ENCODE assay signal across 19 mouse cellular contexts in genomic region chr12:104108507-104108906, GRCm38 (mm10). TPM values are rescaled to one million over a fixed set of nuclear protein-coding genes. Genes with fewer than 3 reads are reported as not detected.
"Had no signal": no experiment of that assay in that cellular context is flagged by ENCODE, and none has a peak within 500 bp of the region (broad histone marks: within the 10 kb centered on the region; RNA-seq: fewer than 3 reads in every experiment).

No protein-coding gene starts in this region.

- H3K9me3 ChIP-seq: intestine, embryonic 15.5 days; limb, embryonic 13.5 days; liver, embryonic 15.5 days; lung, embryonic 15.5 days; megakaryocyte, embryonic 14.5 days; midbrain, embryonic 12.5 days; neural tube, embryonic 13.5 days; stomach, embryonic 15.5 days had no signal

- H3K27ac ChIP-seq: hindbrain, embryonic 14.5 days; intestine, embryonic 15.5 days; limb, embryonic 13.5 days; liver, embryonic 15.5 days; lung, embryonic 15.5 days; macrophage; midbrain, embryonic 12.5 days; neural tube, embryonic 13.5 days; stomach, embryonic 15.5 days had no signal

- H3K4me2 ChIP-seq: hindbrain, embryonic 14.5 days; intestine, embryonic 15.5 days; limb, embryonic 13.5 days; liver, embryonic 15.5 days; lung, embryonic 15.5 days; midbrain, embryonic 12.5 days; neural tube, embryonic 13.5 days; stomach, embryonic 15.5 days had no signal

- H3K27me3 ChIP-seq: intestine, embryonic 15.5 days; limb, embryonic 13.5 days; liver, embryonic 15.5 days; lung, embryonic 15.5 days; midbrain, embryonic 12.5 days; neural tube, embryonic 13.5 days; stomach, embryonic 15.5 days had no signal

- H3K36me3 ChIP-seq: intestine, embryonic 15.5 days; limb, embryonic 13.5 days; liver, embryonic 15.5 days; lung, embryonic 15.5 days; midbrain, embryonic 12.5 days; neural tube, embryonic 13.5 days; stomach, embryonic 15.5 days had no signal

- H3K4me1 ChIP-seq: intestine, embryonic 15.5 days; limb, embryonic 13.5 days; lung, embryonic 15.5 days; midbrain, embryonic 12.5 days; neural tube, embryonic 13.5 days; stomach, embryonic 15.5 days had no signal

- H3K4me3 ChIP-seq: intestine, embryonic 15.5 days; limb, embryonic 13.5 days; liver, embryonic 15.5 days; lung, embryonic 15.5 days; megakaryocyte, embryonic 14.5 days; midbrain, embryonic 12.5 days; neural tube, embryonic 13.5 days; stomach, embryonic 15.5 days had no signal

- ATAC-seq: intestine, embryonic 15.5 days; midbrain, embryonic 16.5 days had no signal

- H3K9ac ChIP-seq: hindbrain, embryonic 14.5 days; intestine, embryonic 15.5 days; limb, embryonic 13.5 days; liver, embryonic 15.5 days; lung, embryonic 15.5 days; midbrain, embryonic 12.5 days; neural tube, embryonic 13.5 days; stomach, embryonic 15.5 days had no signal

- DNase-seq: left cerebral cortex, postnatal 4 days; lung, postnatal 14 days; right cerebral cortex, postnatal 14 days; thymus, adult 2 months; thymus, postnatal 25 days had no signal

RNA-seq across cellular contexts. Expression of gene Serpina3a, which starts 4.0 kb away (rescaled TPM):
- polyA plus RNA-seq: hindbrain, embryonic 14.5 days; intestine, embryonic 15.5 days; large intestine, adult 2 months; limb, embryonic 13.5 days; lung, embryonic 15.5 days; macrophage; midbrain, embryonic 12.5 days; midbrain, embryonic 16.5 days; neural tube, embryonic 13.5 days; spleen, adult 2 months; stomach, embryonic 15.5 days; thymus, adult 2 months; urinary bladder, adult 2 months had no signal

RNA-seq across cellular contexts. Expression of gene Serpina5, which starts 7.6 kb away (rescaled TPM):
- polyA plus RNA-seq: hindbrain, embryonic 14.5 days; intestine, embryonic 15.5 days; large intestine, adult 2 months; limb, embryonic 13.5 days; macrophage; midbrain, embryonic 12.5 days; midbrain, embryonic 16.5 days; neural tube, embryonic 13.5 days; spleen, adult 2 months; urinary bladder, adult 2 months had no signal

RNA-seq across cellular contexts. Expression of gene Serpina3b, which starts 19.3 kb away (rescaled TPM):
- polyA plus RNA-seq: hindbrain, embryonic 14.5 days; intestine, embryonic 15.5 days; large intestine, adult 2 months; limb, embryonic 13.5 days; lung, embryonic 15.5 days; midbrain, embryonic 12.5 days; midbrain, embryonic 16.5 days; neural tube, embryonic 13.5 days; stomach, embryonic 15.5 days had no signal

RNA-seq across cellular contexts. Expression of gene Serpina3c, which starts 45.2 kb away (rescaled TPM):
- polyA plus RNA-seq: hindbrain, embryonic 14.5 days; intestine, embryonic 15.5 days; limb, embryonic 13.5 days; liver, embryonic 15.5 days; macrophage; midbrain, embryonic 12.5 days; neural tube, embryonic 13.5 days; stomach, embryonic 15.5 days had no signal
